Mouse (Mus musculus): ENCODE data around the gene Prdm1.

- no peak for TF ChIP-seq CTCF (IDR thresholded peaks at IDR 0.05; ENCODE audit: borderline replicate concordance, insufficient read depth, low read depth, low read length)
- TF ChIP-seq POLR2A (IDR thresholded peaks at IDR 0.05; ENCODE audit: borderline replicate concordance, insufficient read depth, low read length): no peak
Observed at GRCm38 (mm10) chr10:44507984-44508383, 20.3 kb downstream of the Prdm1 start.

Data from cerebellum, adult 2 months (tissue).